Mouse (Mus musculus) thymus, adult 2 months (tissue): ENCODE data around the gene Agfg1.

Experiments
- CTCF ChIP-seq: fragments of 200-500 bp; IDR thresholded peaks from 2 replicates; pipeline ENCODE4 v1.5.1; 2012; ENCODE audit warnings: mild to moderate bottlenecking, control low read depth, low read length, moderate library complexity, borderline replicate concordance; ENCODE audit not compliant: control insufficient read depth, poor library complexity, insufficient read depth; ENCODE audit errors: extremely low read depth
- POLR2A ChIP-seq: fragments of 200-500 bp; IDR thresholded peaks from 2 replicates; pipeline ENCODE4 v1.6.1; 2012; ENCODE audit warnings: mild to moderate bottlenecking, low read length, control low read depth, moderate library complexity; ENCODE audit not compliant: control insufficient read depth, poor library complexity, insufficient read depth; ENCODE audit errors: extremely low read depth

- TF ChIP-seq CTCF: no peak
- TF ChIP-seq POLR2A: no peak
These were observed 4.7 kb upstream of the Agfg1 start for GRCm38 (mm10) chr1:82834572-82834971.
